Comparison of ENCODE assay signal across 9 mouse cellular contexts in genomic region chr16:43574006-43574764, GRCm38 (mm10).
DNase-seq lines count a peak whose midpoint lies in the region; ATAC-seq and TF ChIP-seq lines count a peak whose summit lies in the region.
"Had no signal": no experiment of that assay in that cellular context is flagged by ENCODE, and none has a peak within 500 bp of the region (broad histone marks: within the 10 kb centered on the region; RNA-seq: fewer than 3 reads in every experiment).

No protein-coding gene starts in this region.

- 43% methylated on average over 7 of the region's 7 CpGs for WGBS in heart, embryonic 12.5 days
- WGBS in kidney, embryonic 16.5 days: 41% methylated on average over 7 of the region's 7 CpGs
- 44% methylated on average over 7 of the region's 7 CpGs for WGBS in liver, adult 2 months

- H3K4me2 ChIP-seq in heart, embryonic 12.5 days: no peak overlapping the region
- no peak overlapping the region for H3K4me2 ChIP-seq in kidney, embryonic 16.5 days (replicated peaks; ENCODE audit: low read depth, low read length)

- TF ChIP-seq CTCF in liver, adult 2 months (IDR thresholded peaks at IDR 0.05; ENCODE audit: low read depth, low read length): peak; percentile 97

- peak; percentile 91 for DNase-seq in CD4-positive, CD25-positive, alpha-beta regulatory T cell, adult 2 months (ENCODE audit: low read depth, low spot score)
- DNase-seq in brain, embryonic 18.5 days (ENCODE audit: low read depth, low spot score): peak; percentile 81
- DNase-seq in fat pad, adult 2 months (ENCODE audit: extremely low read depth, low read depth, low spot score): peak; percentile 36
- DNase-seq in liver, adult 2 months (ENCODE audit: extremely low read depth, low read depth, low spot score): peak; percentile 93
- DNase-seq in naive thymus-derived CD4-positive, alpha-beta T cell, adult 2 months (ENCODE audit: low read depth): peak; percentile 76
- DNase-seq in splenic B cell, adult 2 months (ENCODE audit: low read depth, low spot score): peak; percentile 77

- H3K4me1 ChIP-seq in heart, embryonic 12.5 days (replicated peaks): peaks cover 59% of the 10 kb centered on the region
- peaks cover 35% of the 10 kb centered on the region for H3K4me1 ChIP-seq in kidney, embryonic 16.5 days (ENCODE audit: insufficient read depth, low read length)
- H3K4me1 ChIP-seq in liver, adult 2 months (ENCODE audit: control insufficient read depth, insufficient read depth, low read length): peaks cover 10% of the 10 kb centered on the region

- 0 out of 2 replicates have a peak, but pooled peaks cover 2% of the 10 kb centered on the region for H3K36me3 ChIP-seq in heart, embryonic 12.5 days
- no peaks in the 10 kb centered on the region for H3K36me3 ChIP-seq in kidney, embryonic 16.5 days (ENCODE audit: insufficient read depth, low read length)
- H3K36me3 ChIP-seq in liver, adult 2 months (ENCODE audit: control insufficient read depth, insufficient read depth, low read length): peaks cover 32% of the 10 kb centered on the region
- H3K36me3 ChIP-seq in splenic B cell, adult 2 months (ENCODE audit: control insufficient read depth, insufficient read depth, low read length, poor library complexity, severe bottlenecking): no peaks in the 10 kb centered on the region

- peak overlapping the region; percentile 77 for H3K27ac ChIP-seq in heart, embryonic 12.5 days (ENCODE audit: poor library complexity, severe bottlenecking)
- H3K27ac ChIP-seq in kidney, embryonic 16.5 days (ENCODE audit: low read length): peak overlapping the region; percentile 89
- H3K27ac ChIP-seq in liver, adult 2 months (replicated peaks; ENCODE audit: insufficient read depth, low read depth, low read length): peak overlapping the region; percentile 10; the same call in 1 of the 2 replicates

- TF ChIP-seq POLR2A in liver, adult 2 months (IDR thresholded peaks at IDR 0.05; ENCODE audit: extremely low read depth, insufficient read depth, low read length): no peak

- peak; percentile 61; the same call in 1 of the 2 replicates for ATAC-seq in heart, embryonic 12.5 days (ENCODE audit: insufficient number of reproducible peaks, low FRiP score)
- peak; percentile 68; the same call in 1 of the 2 replicates for ATAC-seq in kidney, embryonic 16.5 days (ENCODE audit: low FRiP score, low TSS enrichment)

- H3K9me3 ChIP-seq in heart, embryonic 12.5 days (replicated peaks): no peaks in the 10 kb centered on the region
- no peaks in the 10 kb centered on the region for H3K9me3 ChIP-seq in kidney, embryonic 16.5 days (ENCODE audit: low read length)

- no peak overlapping the region for H3K9ac ChIP-seq in heart, embryonic 12.5 days
- H3K9ac ChIP-seq in kidney, embryonic 16.5 days (replicated peaks; ENCODE audit: low read length): 0 out of 2 replicates have a peak overlapping the region, but pooled peaks have one; percentile 2
- no peak overlapping the region for H3K9ac ChIP-seq in liver, adult 2 months (ENCODE audit: low read depth, low read length)

- H3K4me3 ChIP-seq in heart, embryonic 12.5 days: no peak overlapping the region
- H3K4me3 ChIP-seq in kidney, embryonic 16.5 days (ENCODE audit: low read length): no peak overlapping the region
- no peak overlapping the region for H3K4me3 ChIP-seq in liver, adult 2 months (ENCODE audit: insufficient read depth, low read depth, low read length)
- H3K4me3 ChIP-seq: erythroblast, embryonic 14.5 days had no signal

- H3K79me2 ChIP-seq in liver, adult 2 months (ENCODE audit: control insufficient read depth, insufficient read depth, low read length): peaks cover 8% of the 10 kb centered on the region; the same call in 1 of the 2 replicates

- no peaks in the 10 kb centered on the region for H3K27me3 ChIP-seq in heart, embryonic 12.5 days (replicated peaks)
- no peaks in the 10 kb centered on the region for H3K27me3 ChIP-seq in kidney, embryonic 16.5 days (ENCODE audit: insufficient read depth, low read length)
- no peaks in the 10 kb centered on the region for H3K27me3 ChIP-seq in liver, adult 2 months (ENCODE audit: control insufficient read depth, insufficient read depth, low read length)
- no peaks in the 10 kb centered on the region for H3K27me3 ChIP-seq in splenic B cell, adult 2 months (ENCODE audit: control insufficient read depth, insufficient read depth, low read length, poor library complexity, severe bottlenecking)

Comparison
In these comparisons a context has a peak if more than half of its experiments do, and no peak if none do; other contexts are left out.
1. DNase-seq: peak in every context shown above with its lines; median percentile 93 in liver, adult 2 months; 91 in CD4-positive, CD25-positive, alpha-beta regulatory T cell, adult 2 months; 81 in brain, embryonic 18.5 days; 77 in splenic B cell, adult 2 months; 76 in naive thymus-derived CD4-positive, alpha-beta T cell, adult 2 months; 36 in fat pad, adult 2 months.
2. H3K27ac ChIP-seq: peak in every context shown above with its lines; median percentile 89 in kidney, embryonic 16.5 days; 77 in heart, embryonic 12.5 days; 10 in liver, adult 2 months.